Mouse (Mus musculus) spleen, embryonic (tissue): ENCODE data around the gene Neu4.

Experiments
- CTCF ChIA-PET: fragments of 350-600 bp; sonication (Branson Sonifier 250); formaldehyde crosslinking; loops from one replicate; lab custom pipeline; 2022; lab: Charles Lee

Neu4 gene

GRCm38 (mm10) chr1:94053530-94054216, 33.4 kb downstream of the Neu4 start:
- CTCF ChIA-PET, result no interaction called here

GRCm38 (mm10) chr1:94054481-94054880, 34.2 kb downstream of the Neu4 start:
- CTCF ChIA-PET, result no interaction called here

- CTCF ChIA-PET, result no interaction called here
These were observed 35.7 kb downstream of the Neu4 start for GRCm38 (mm10) chr1:94055966-94056365.

GRCm38 (mm10) chr1:94057401-94057800, 37.1 kb downstream of the Neu4 start:
- CTCF ChIA-PET, result no interaction called here

- CTCF ChIA-PET, result interaction anchor here (0.6 kb wide), 1 partner anchor 20 kb away, joined by 4 read pairs; no protein-coding TSS in a partner anchor
These were observed 38.0 kb downstream of the Neu4 start for GRCm38 (mm10) chr1:94058281-94058680.

GRCm38 (mm10) chr1:94074756-94075155, 54.5 kb downstream of the Neu4 start:
- CTCF ChIA-PET, result no interaction called here

GRCm38 (mm10) chr1:94076702-94077101, 56.5 kb downstream of the Neu4 start:
- CTCF ChIA-PET, result no interaction called here
